Mouse (Mus musculus) mouse embryonic stem cell (cell line): ENCODE measurements at regions not wholly inside any gene's neighbourhood (a gene's known extent, or its start where the extent isn't known, plus 50 kb on each side); places are given as distances from the start of the nearest gene placed in this dataset.

ENCODE experiments used
- in situ Hi-C, 2 experiments: fragments of 300-500 bp; cut with MboI; formaldehyde crosslinking; loops; 1 replicate in 1 of 2; 3 replicates in 1 of 2; pipeline ENCODE4 v1.14.3; 2019 to 2020; ENCODE audit warnings: low sequenced_read_pairs in 2 of 2, low pct_unique_long_range_greater_than_20kb in 1 of 2, mixed read lengths in 1 of 2; ENCODE audit not compliant: unreplicated experiment in 1 of 2

- in situ Hi-C loops = no loop called here
These were observed 478.8 kb downstream of the Slitrk6 start for GRCm38 (mm10) chr14:110276192-110276591.

- in situ Hi-C loops = no loop called here
These were observed 483.7 kb downstream of the Slitrk6 start for GRCm38 (mm10) chr14:110271270-110271669.

- in situ Hi-C loops = no loop called here
These were observed 510.5 kb downstream of the Slitrk6 start for GRCm38 (mm10) chr14:110244466-110244865.

GRCm38 (mm10) chr14:110243549-110243948 lies 511.4 kb downstream of the Slitrk6 start:
- in situ Hi-C loops = no loop called here

- in situ Hi-C loops = no loop called here
These were observed 516.1 kb downstream of the Slitrk6 start for GRCm38 (mm10) chr14:110238800-110239199.

GRCm38 (mm10) chr14:110224678-110225446 lies 530.1 kb downstream of the Slitrk6 start:
- in situ Hi-C loops = no loop called here

- in situ Hi-C loops = no loop called here
These were observed 563.9 kb downstream of the Slitrk6 start for GRCm38 (mm10) chr14:110190987-110191607.

GRCm38 (mm10) chr14:110190471-110190870 lies 564.5 kb downstream of the Slitrk6 start:
- in situ Hi-C loops = no loop called here

- in situ Hi-C loops = no loop called here
These were observed 575.8 kb downstream of the Slitrk6 start for GRCm38 (mm10) chr14:110179166-110179565.

GRCm38 (mm10) chr14:110171162-110172117 lies 583.5 kb downstream of the Slitrk6 start:
- in situ Hi-C loops = no loop called here

- in situ Hi-C loops = no loop called here
These were observed 586.3 kb downstream of the Slitrk6 start for GRCm38 (mm10) chr14:110168632-110169031.

GRCm38 (mm10) chr14:110128265-110128664 lies 626.7 kb downstream of the Slitrk6 start:
- in situ Hi-C loops = no loop called here

GRCm38 (mm10) chr14:110125936-110126710 lies 628.8 kb downstream of the Slitrk6 start:
- in situ Hi-C loops = no loop called here

- in situ Hi-C loops = no loop called here
These were observed 632.2 kb downstream of the Slitrk6 start for GRCm38 (mm10) chr14:110122710-110123109.

- in situ Hi-C loops = no loop called here
These were observed 639.4 kb downstream of the Slitrk6 start for GRCm38 (mm10) chr14:110115578-110115977.

GRCm38 (mm10) chr14:110100852-110101251 lies 654.1 kb downstream of the Slitrk6 start:
- in situ Hi-C loops = no loop called here

GRCm38 (mm10) chr14:110078351-110078750 lies 676.6 kb downstream of the Slitrk6 start:
- in situ Hi-C loops = no loop called here

- in situ Hi-C loops = no loop called here
These were observed 707.2 kb downstream of the Slitrk6 start for GRCm38 (mm10) chr14:110047748-110048147.
